Mouse (Mus musculus) liver, embryonic 13.5 days (tissue): Measurements from ENCODE around the gene 1700016K19Rik. TPM values are rescaled to one million over a fixed set of nuclear protein-coding genes. Genes with fewer than 3 reads are reported as not detected.

ENCODE experiments used
- ATAC-seq: fragments of 200-750 bp; cut with Nextera tagmentation; 2 replicates; pipeline ENCODE4 v1.8.0; 2017; ENCODE audit warnings: low read depth, mild to moderate bottlenecking, moderate number of reproducible peaks, moderate library complexity
- DNase-seq: peaks from one replicate; pipeline ENCODE4 v3.0.0; 2022
- H3K27ac ChIP-seq: fragments of 300-500 bp; sonication (generic); 2 replicates; pipeline ENCODE4 v1.5.1; 2015; ENCODE audit warnings: moderate library complexity, mild to moderate bottlenecking, inconsistent platforms
- H3K27me3 ChIP-seq: fragments of 300-500 bp; sonication (generic); 2 replicates; pipeline ENCODE4 v1.6.1; 2015; ENCODE audit warnings: mild to moderate bottlenecking, inconsistent platforms
- H3K36me3 ChIP-seq: fragments of 300-500 bp; sonication (generic); 2 replicates; pipeline ENCODE4 v1.6.1; 2015; ENCODE audit warnings: mild to moderate bottlenecking, inconsistent platforms
- H3K4me1 ChIP-seq: fragments of 300-500 bp; sonication (generic); replicated peaks from 2 replicates; pipeline ENCODE4 v1.6.1; 2015; ENCODE audit warnings: inconsistent platforms
- H3K4me2 ChIP-seq: fragments of 300-500 bp; sonication (generic); 2 replicates; pipeline ENCODE4 v1.6.1; 2015; ENCODE audit warnings: inconsistent platforms, mild to moderate bottlenecking, moderate library complexity
- H3K4me3 ChIP-seq: fragments of 300-500 bp; sonication (generic); replicated peaks from 2 replicates; pipeline ENCODE4 v1.5.1; 2015; ENCODE audit warnings: mild to moderate bottlenecking, inconsistent platforms
- H3K9ac ChIP-seq: fragments of 300-500 bp; sonication (generic); 2 replicates; pipeline ENCODE4 v1.6.1; 2015; ENCODE audit warnings: mild to moderate bottlenecking, inconsistent platforms
- H3K9me3 ChIP-seq: fragments of 300-500 bp; sonication (generic); replicated peaks from 2 replicates; pipeline ENCODE4 v1.6.1; 2016; ENCODE audit warnings: inconsistent platforms
- WGBS: fragments of 180-500 bp; shearing (Covaris S2); methylation state at CpG from one replicate; pipeline ENCODE4 v1.1.7; 2015; ENCODE audit not compliant: insufficient replicate concordance; 5-methylcytosine and 5-hydroxymethylcytosine counted together
- polyA plus RNA-seq: library from polyadenylated mRNA; unstranded; fragments of >200 nt; fragmentation: Nextera tagmentation; extraction: Ambion mirVana; gene quantifications from 2 replicates; pipeline ENCODE4 v1.2.1, GENCODE M21; 2015

Gene 1700016K19Rik
- polyA plus RNA-seq, 1 experiment from 2014 or later, result not detected

DNA sequence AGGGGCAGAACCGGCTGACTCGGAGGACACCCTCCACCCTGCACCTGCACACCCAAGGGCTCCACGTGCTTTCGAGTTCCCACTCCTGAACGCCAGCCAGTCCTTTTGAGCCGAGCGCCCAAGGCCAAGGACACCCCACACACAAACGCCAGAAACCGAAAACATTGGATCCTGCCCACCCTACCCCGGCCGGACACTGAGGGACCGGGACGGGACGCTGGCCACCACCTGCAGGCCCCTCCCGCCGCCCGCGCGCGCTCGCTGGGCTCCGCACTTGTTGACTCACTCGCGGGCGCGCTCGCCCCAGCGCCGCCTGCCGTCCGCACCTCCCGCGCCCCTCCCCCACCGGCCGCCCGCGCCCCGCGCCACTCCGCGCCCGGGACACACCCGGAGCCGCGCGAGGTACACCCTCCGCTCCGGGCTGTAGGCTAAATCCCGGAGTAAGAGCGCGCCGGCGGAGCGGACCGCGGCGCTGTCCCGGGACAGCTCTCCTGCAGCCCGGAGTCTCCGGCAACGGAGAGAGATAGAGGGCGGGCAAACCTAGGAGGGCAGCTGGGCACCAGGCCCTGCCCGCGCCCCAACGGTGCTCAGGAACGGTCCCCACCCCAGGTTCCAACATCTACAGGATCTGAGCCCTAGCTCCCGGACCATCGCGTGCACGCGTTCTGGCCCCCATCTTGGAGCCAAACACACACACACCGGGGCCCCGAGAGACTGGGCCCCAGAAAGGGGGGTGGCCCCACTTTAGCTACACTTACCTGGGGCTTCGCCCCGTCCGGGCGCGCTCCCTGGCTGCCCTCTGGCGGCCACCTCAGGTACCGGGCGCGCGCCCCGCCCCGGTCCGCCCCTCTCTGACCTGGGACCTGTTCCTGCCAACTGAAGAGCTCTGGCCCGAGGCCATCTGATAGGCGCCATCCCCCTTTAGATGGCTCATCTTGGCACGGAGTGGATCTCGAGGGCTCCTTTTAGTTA lies 33.0 kb upstream of the 1700016K19Rik start:
- Histone ChIP-seq H3K9ac (peak overlapping the region; percentile 63), H3K4me3 (peak overlapping the region; percentile 60), H3K4me1 (peaks cover 11% of the 10 kb centered on the region), H3K27ac (no peak overlapping the region), H3K36me3 (no peaks in the 10 kb centered on the region), H3K9me3 (no peaks in the 10 kb centered on the region), H3K27me3 (peaks cover 62% of the 10 kb centered on the region), H3K4me2 (peak overlapping the region; percentile 75)
- peak; percentile 73 for ATAC-seq
- under 1% methylated on average over 82 of the region's 90 CpGs for WGBS
- peak; percentile 22 for DNase-seq

- 70% methylated on average over 6 of the region's 6 CpGs for WGBS
- Histone ChIP-seq H3K9ac (no peak overlapping the region), H3K27ac (no peak overlapping the region), H3K4me1 (peaks cover 11% of the 10 kb centered on the region), H3K4me2 (no peak overlapping the region), H3K36me3 (no peaks in the 10 kb centered on the region), H3K4me3 (no peak overlapping the region), H3K27me3 (peaks cover 60% of the 10 kb centered on the region), H3K9me3 (no peaks in the 10 kb centered on the region)
- ATAC-seq (no peak), DNase-seq (no peak)
Measured at GRCm38 (mm10) chr11:75968761-75969160, 31.0 kb upstream of the 1700016K19Rik start.

DNA sequence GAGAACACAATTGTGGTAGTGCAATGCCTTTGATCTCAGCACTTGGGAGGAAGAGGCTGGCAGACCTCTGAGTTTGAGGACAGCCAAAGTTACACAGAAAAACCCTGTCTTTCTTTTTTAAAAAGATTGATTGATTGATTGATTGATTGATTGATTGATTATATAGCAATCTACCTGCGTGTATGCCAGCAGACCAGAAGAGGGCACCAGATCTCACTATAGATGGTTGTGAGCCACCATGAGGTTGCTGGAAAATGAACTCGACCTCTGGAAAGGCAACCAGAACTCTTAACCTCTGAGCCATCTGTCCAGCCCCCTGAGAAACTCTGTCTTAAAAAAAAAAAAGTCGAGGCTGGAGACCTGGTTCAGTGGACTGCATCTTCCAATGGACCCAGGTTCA lies 29.1 kb upstream of the 1700016K19Rik start:
- Histone ChIP-seq H3K4me3 (no peak overlapping the region), H3K9me3 (no peaks in the 10 kb centered on the region), H3K4me1 (peaks cover 11% of the 10 kb centered on the region), H3K27me3 (peaks cover 41% of the 10 kb centered on the region), H3K36me3 (no peaks in the 10 kb centered on the region), H3K4me2 (no peak overlapping the region), H3K27ac (no peak overlapping the region), H3K9ac (no peak overlapping the region)
- ATAC-seq (no peak), DNase-seq (no peak)
- 11% methylated on average over 3 of the region's 3 CpGs for WGBS

DNA sequence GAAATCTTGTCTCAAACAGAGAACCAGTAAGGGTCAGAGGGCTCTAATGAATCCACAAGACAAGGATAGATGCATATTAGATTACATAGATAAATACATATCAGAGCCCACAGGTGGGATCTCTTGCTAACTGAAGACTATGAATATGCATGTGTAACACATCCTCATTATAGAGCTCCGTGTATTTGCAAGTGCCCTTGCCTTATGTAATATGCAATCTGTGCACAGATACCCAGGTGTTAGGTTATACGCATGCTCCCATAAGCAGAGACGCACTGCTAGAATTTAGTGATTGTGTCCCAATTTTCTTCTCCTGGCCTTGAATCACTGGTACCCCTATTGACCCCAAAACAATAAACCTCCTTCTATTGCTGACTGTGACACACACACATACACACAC lies 27.5 kb upstream of the 1700016K19Rik start:
- H3K4me2 ChIP-seq, result no peak overlapping the region
- peaks cover 25% of the 10 kb centered on the region for H3K27me3 ChIP-seq

DNA sequence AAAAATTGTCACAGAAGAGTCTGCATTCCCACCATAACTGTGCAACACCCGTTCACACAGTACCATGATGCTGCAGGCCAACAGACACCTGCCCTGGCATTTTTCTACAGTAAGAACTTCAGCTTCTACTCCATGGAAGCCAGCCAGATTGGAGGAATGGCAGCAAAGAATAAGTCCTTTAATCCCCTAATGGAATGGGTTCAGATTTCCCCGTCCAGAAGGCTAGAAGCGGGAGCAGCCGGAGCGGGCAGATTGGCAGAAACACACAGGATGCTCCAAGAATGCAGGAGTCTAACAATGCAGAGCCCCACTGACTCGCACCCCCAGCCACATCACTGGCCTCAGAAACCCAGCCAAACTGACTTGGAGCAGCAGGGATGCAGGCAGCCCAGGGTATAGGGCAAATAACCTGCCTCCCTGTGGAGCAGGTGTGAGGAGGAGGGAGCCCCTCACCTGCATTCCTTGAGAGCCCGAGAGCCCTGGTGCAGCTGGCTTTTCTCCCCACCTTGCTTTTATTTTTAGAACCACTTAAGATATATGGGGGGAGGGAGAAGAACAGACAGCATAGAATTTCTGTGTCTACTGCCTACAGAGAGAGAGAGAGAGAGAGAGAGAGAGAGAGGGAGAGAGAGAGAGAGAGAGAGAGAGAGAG lies 26.7 kb upstream of the 1700016K19Rik start:
- no peaks in the 10 kb centered on the region for H3K36me3 ChIP-seq
- no peaks in the 10 kb centered on the region for H3K9me3 ChIP-seq
- peaks cover 17% of the 10 kb centered on the region for H3K27me3 ChIP-seq
- no peak overlapping the region for H3K27ac ChIP-seq
- 0 out of 2 replicates have a peak, but pooled peaks cover 2% of the 10 kb centered on the region for H3K4me1 ChIP-seq
- DNase-seq (no peak), ATAC-seq (no peak)
- WGBS, result 33% methylated on average over 7 of the region's 7 CpGs
- H3K4me3 ChIP-seq, result no peak overlapping the region
- H3K9ac ChIP-seq, result no peak overlapping the region
- H3K4me2 ChIP-seq, result no peak overlapping the region

More for the DNA sequence above, 27.5 kb upstream of the 1700016K19Rik start:
- H3K27ac ChIP-seq, result no peak overlapping the region
- no peaks in the 10 kb centered on the region for H3K9me3 ChIP-seq
- H3K4me1 ChIP-seq, result 0 out of 2 replicates have a peak, but pooled peaks cover 2% of the 10 kb centered on the region
- no peak for DNase-seq
- WGBS, result 71% methylated on average over 3 of the region's 3 CpGs
- no peak for ATAC-seq
- no peaks in the 10 kb centered on the region for H3K36me3 ChIP-seq
- no peak overlapping the region for H3K4me3 ChIP-seq
- H3K9ac ChIP-seq, result no peak overlapping the region

DNA sequence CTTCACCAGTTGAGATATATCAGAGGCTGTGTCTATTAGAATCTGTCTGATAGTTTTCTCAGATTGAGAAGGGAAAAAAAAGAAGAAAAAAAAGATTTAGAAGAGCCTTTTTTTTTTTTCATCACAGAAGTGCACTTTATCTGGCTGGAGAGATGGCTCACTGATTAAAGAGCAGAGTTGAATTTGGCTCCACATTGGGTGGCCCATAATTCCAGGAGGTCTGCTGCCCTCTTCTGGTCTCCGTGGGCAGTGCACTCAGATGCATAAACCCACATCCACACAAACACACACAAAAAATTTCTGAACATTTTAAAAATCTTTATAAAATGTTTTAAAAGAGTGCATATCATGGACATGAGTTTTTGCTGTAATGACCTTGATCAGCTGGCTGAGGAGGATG lies 25.7 kb upstream of the 1700016K19Rik start:
- Histone ChIP-seq H3K4me2 (no peak overlapping the region), H3K4me1 (0 out of 2 replicates have a peak, but pooled peaks cover 2% of the 10 kb centered on the region), H3K27ac (no peak overlapping the region), H3K9me3 (no peaks in the 10 kb centered on the region), H3K36me3 (no peaks in the 10 kb centered on the region), H3K27me3 (0 out of 2 replicates have a peak, but pooled peaks cover 7% of the 10 kb centered on the region), H3K4me3 (no peak overlapping the region), H3K9ac (no peak overlapping the region)
- DNase-seq (no peak), ATAC-seq (no peak)
- 58% methylated on average over 1 of the region's 1 CpGs for WGBS

- Histone ChIP-seq H3K4me3 (no peak overlapping the region), H3K4me2 (no peak overlapping the region), H3K36me3 (no peaks in the 10 kb centered on the region), H3K9me3 (no peaks in the 10 kb centered on the region), H3K27ac (0 out of 2 replicates have a peak overlapping the region, but pooled peaks have one; percentile 4), H3K4me1 (0 out of 2 replicates have a peak, but pooled peaks cover 2% of the 10 kb centered on the region), H3K27me3 (0 out of 2 replicates have a peak, but pooled peaks cover 5% of the 10 kb centered on the region), H3K9ac (no peak overlapping the region)
- ATAC-seq (no peak), DNase-seq (no peak)
- WGBS, result 5% methylated on average over 8 of the region's 8 CpGs
Measured at GRCm38 (mm10) chr11:75976748-75977147, 23.0 kb upstream of the 1700016K19Rik start.

GRCm38 (mm10) chr11:75978051-75978450 lies 21.7 kb upstream of the 1700016K19Rik start:
- Histone ChIP-seq H3K4me2 (no peak overlapping the region), H3K4me1 (0 out of 2 replicates have a peak, but pooled peaks cover 2% of the 10 kb centered on the region), H3K27me3 (no peaks in the 10 kb centered on the region), H3K9me3 (no peaks in the 10 kb centered on the region), H3K36me3 (no peaks in the 10 kb centered on the region), H3K27ac (no peak overlapping the region), H3K9ac (no peak overlapping the region), H3K4me3 (no peak overlapping the region)
- 62% methylated on average over 6 of the region's 6 CpGs for WGBS
- no peak for DNase-seq
- ATAC-seq, result no peak

GRCm38 (mm10) chr11:75980413-75980812 lies 19.3 kb upstream of the 1700016K19Rik start:
- DNase-seq (no peak), ATAC-seq (no peak)
- no peaks in the 10 kb centered on the region for H3K36me3 ChIP-seq
- H3K4me2 ChIP-seq, result no peak overlapping the region
- H3K4me1 ChIP-seq, result 0 out of 2 replicates have a peak, but pooled peaks cover 2% of the 10 kb centered on the region
- 43% methylated on average over 2 of the region's 2 CpGs for WGBS
- no peak overlapping the region for H3K4me3 ChIP-seq
- H3K9me3 ChIP-seq, result no peaks in the 10 kb centered on the region
- H3K27me3 ChIP-seq, result no peaks in the 10 kb centered on the region
- H3K9ac ChIP-seq, result no peak overlapping the region
- no peak overlapping the region for H3K27ac ChIP-seq

GRCm38 (mm10) chr11:75983194-75983593 lies 16.5 kb upstream of the 1700016K19Rik start:
- DNase-seq, result no peak
- no peak overlapping the region for H3K27ac ChIP-seq
- no peaks in the 10 kb centered on the region for H3K9me3 ChIP-seq
- no peak overlapping the region for H3K4me3 ChIP-seq
- H3K4me2 ChIP-seq, result no peak overlapping the region
- peaks cover 4% of the 10 kb centered on the region; the same call in 1 of the 2 replicates for H3K27me3 ChIP-seq
- 52% methylated on average over 4 of the region's 4 CpGs for WGBS
- H3K4me1 ChIP-seq, result no peaks in the 10 kb centered on the region
- no peaks in the 10 kb centered on the region for H3K36me3 ChIP-seq
- no peak overlapping the region for H3K9ac ChIP-seq
- ATAC-seq, result no peak

GRCm38 (mm10) chr11:75984581-75984980 lies 15.1 kb upstream of the 1700016K19Rik start:
- no peaks in the 10 kb centered on the region for H3K4me1 ChIP-seq
- ATAC-seq, result no peak
- no peaks in the 10 kb centered on the region for H3K36me3 ChIP-seq
- no peaks in the 10 kb centered on the region for H3K9me3 ChIP-seq
- H3K4me3 ChIP-seq, result no peak overlapping the region
- 55% methylated on average over 1 of the region's 1 CpGs for WGBS
- H3K27ac ChIP-seq, result no peak overlapping the region
- H3K9ac ChIP-seq, result no peak overlapping the region
- peaks cover 4% of the 10 kb centered on the region; the same call in 1 of the 2 replicates for H3K27me3 ChIP-seq
- no peak for DNase-seq
- no peak overlapping the region for H3K4me2 ChIP-seq
